Mouse (Mus musculus) C2C12 (cell line): ENCODE data around the gene Camk2b.

Source experiments
- CTCF ChIP-seq: IDR thresholded peaks from one replicate; pipeline ENCODE4 v1.5.1; 2011; ENCODE audit not compliant: control insufficient read depth, insufficient read depth, insufficient read length
- MAX ChIP-seq: IDR thresholded peaks from one replicate; pipeline ENCODE4 v1.6.1; 2011; ENCODE audit warnings: mild to moderate bottlenecking, control low read depth
- MYOG ChIP-seq: IDR thresholded peaks from one replicate; pipeline ENCODE4 v1.6.1; 2011; ENCODE audit not compliant: control insufficient read depth, insufficient read length; ENCODE audit errors: extremely low read depth
- USF1 ChIP-seq: IDR thresholded peaks from one replicate; pipeline ENCODE4 v1.6.1; 2011; ENCODE audit warnings: low read depth, mild to moderate bottlenecking, control low read depth, moderate library complexity

DNA sequence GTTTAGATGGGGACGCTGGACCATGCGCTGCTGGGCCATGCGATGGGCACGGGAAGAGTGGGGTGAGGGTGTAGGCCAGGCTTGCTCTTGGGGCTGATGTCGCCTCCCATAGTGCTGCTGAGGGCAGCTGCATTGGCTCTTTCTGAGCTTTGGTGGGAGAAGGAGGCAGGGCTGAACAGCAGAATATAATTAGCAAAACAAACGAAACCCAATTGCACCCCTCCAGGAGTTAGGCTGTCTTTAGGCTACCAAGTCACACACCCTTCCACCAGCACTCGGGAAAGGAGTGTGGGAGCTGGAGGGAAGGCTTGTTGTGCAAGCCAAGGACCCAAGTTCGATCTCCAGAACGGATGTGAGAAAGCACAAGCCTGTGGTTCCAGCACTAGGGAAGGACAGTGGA is 998 bp upstream of the Camk2b start:
- TF ChIP-seq CTCF, result no peak
- no peak for TF ChIP-seq MAX
- no peak for TF ChIP-seq MYOG
- no peak for TF ChIP-seq USF1
